ENCODE assay signal across 8 mouse cellular contexts in the genomic region with DNA sequence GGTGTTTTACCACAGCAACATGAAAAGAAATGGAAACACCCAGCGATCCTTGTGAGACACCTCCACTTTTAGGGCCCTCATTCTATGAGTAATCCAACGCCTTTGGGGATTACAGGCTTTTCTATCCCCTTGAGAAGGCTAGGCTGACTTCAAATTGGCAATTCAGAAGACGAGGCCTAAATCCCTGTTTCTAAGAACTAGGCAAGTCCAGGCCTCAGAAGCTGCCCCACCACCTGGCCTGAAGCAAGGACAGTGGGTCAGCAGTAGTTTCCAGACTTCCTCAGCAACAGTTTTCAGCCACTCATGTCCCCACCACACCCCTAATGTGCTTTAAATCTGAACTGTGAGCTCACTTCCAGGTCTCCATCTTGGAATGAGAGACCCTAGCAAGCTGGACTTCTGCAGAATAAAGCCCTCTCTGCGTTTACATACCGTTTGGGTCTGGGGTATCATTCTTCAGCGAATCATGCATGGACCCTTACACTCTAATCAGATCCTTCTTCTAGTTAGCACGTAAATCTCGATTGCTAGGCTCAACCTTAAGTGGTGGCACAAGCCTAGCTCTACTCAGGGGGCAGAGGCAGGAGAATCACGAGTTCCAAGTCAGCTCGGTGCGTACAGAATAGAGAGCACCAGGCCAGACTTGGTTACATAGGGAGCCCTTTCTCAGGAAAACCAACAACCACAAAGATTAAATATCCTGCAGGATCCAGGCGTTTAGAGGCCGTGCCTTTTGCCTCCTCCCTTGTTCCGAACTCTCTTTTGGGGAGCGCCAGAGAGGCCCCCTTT. TPM values are rescaled to one million over a fixed set of nuclear protein-coding genes. Genes with fewer than 3 reads are reported as not detected.
DNase-seq lines count a peak whose midpoint lies in the region; ATAC-seq and TF ChIP-seq lines count a peak whose summit lies in the region.

No protein-coding gene starts in this region.

- H3K27ac ChIP-seq in spleen, adult 2 months (ENCODE audit: insufficient read depth, low read length): no peak overlapping the region
- H3K27ac ChIP-seq in forebrain, postnatal 0 days (ENCODE audit: low read depth, low read length): peak overlapping the region; percentile 95
- H3K27ac ChIP-seq in liver, embryonic 15.5 days (replicated peaks): peak overlapping the region; percentile 97

- H3K9ac ChIP-seq in forebrain, postnatal 0 days: peak overlapping the region; percentile 87
- H3K9ac ChIP-seq in liver, embryonic 15.5 days: peak overlapping the region; percentile 98

- DNase-seq in frontal cortex, postnatal 25 days (ENCODE audit: low spot score in 2 of 2): no peak
- peak in 1 of 2 experiments; percentile 10 for DNase-seq in spleen, adult 2 months (ENCODE audit: low read depth in 1 of 2, low spot score in 2 of 2)
- no peak for DNase-seq in spleen, adult 18-20 months
- DNase-seq in forebrain, postnatal 0 days: peak; percentile 66
- no peak for DNase-seq in adipocyte (ENCODE audit: low spot score)
- DNase-seq in adrenal gland, adult 18-20 months (ENCODE audit: low spot score in 2 of 2): no peak

- ATAC-seq in frontal cortex, adult (ENCODE audit: low TSS enrichment): peak; percentile 15; the same call in 1 of the 2 replicates
- peak; percentile 3; the same call in 1 of the 2 replicates for ATAC-seq in forebrain, postnatal 0 days
- ATAC-seq in liver, embryonic 15.5 days (ENCODE audit: insufficient read depth): no peak

- no peak for TF ChIP-seq POLR2A in spleen, adult 2 months (IDR thresholded peaks at IDR 0.05; ENCODE audit: low read depth, low read length)

- H3K36me3 ChIP-seq in spleen, adult 2 months (ENCODE audit: control insufficient read depth, insufficient read depth, low read length): no peaks in the 10 kb centered on the region
- no peaks in the 10 kb centered on the region for H3K36me3 ChIP-seq in forebrain, postnatal 0 days (ENCODE audit: insufficient read depth)
- H3K36me3 ChIP-seq in liver, embryonic 15.5 days (replicated peaks): no peaks in the 10 kb centered on the region; the same call in 1 of the 2 replicates

- no peaks in the 10 kb centered on the region for H3K27me3 ChIP-seq in spleen, adult 2 months (ENCODE audit: control insufficient read depth, insufficient read depth, low read length)
- no peaks in the 10 kb centered on the region for H3K27me3 ChIP-seq in forebrain, postnatal 0 days (ENCODE audit: insufficient read depth, low read length)
- H3K27me3 ChIP-seq in liver, embryonic 15.5 days: no peaks in the 10 kb centered on the region

- no peak for TF ChIP-seq CTCF in spleen, adult 2 months (IDR thresholded peaks at IDR 0.05; ENCODE audit: extremely low read depth, insufficient read depth, insufficient read length, insufficient replicate concordance)
- TF ChIP-seq CTCF in forebrain, postnatal 0 days (IDR thresholded peaks at IDR 0.05; ENCODE audit: low read depth): no peak

- no peaks in the 10 kb centered on the region for H3K9me3 ChIP-seq in forebrain, postnatal 0 days (ENCODE audit: low read length)
- no peaks in the 10 kb centered on the region for H3K9me3 ChIP-seq in liver, embryonic 15.5 days (replicated peaks)

- H3K4me3 ChIP-seq in spleen, adult 2 months (ENCODE audit: extremely low read depth, insufficient read depth, insufficient read length): peak overlapping the region; percentile 89; the same call in 1 of the 2 replicates
- H3K4me3 ChIP-seq in forebrain, postnatal 0 days (ENCODE audit: low read depth, low read length): peak overlapping the region; percentile 89
- H3K4me3 ChIP-seq in liver, embryonic 15.5 days (replicated peaks): peak overlapping the region; percentile 100

- WGBS in spleen, adult 2 months: 40% methylated on average over 15 of the region's 15 CpGs
- WGBS in forebrain, postnatal 0 days: 29% methylated on average over 15 of the region's 15 CpGs
- WGBS in liver, embryonic 15.5 days (ENCODE audit: insufficient replicate concordance): 33% methylated on average over 15 of the region's 15 CpGs

- H3K4me1 ChIP-seq in spleen, adult 2 months (ENCODE audit: control insufficient read depth, insufficient read depth, insufficient read length): peaks cover 3% of the 10 kb centered on the region; the same call in 1 of the 2 replicates
- peaks cover 8% of the 10 kb centered on the region; the same call in 1 of the 2 replicates for H3K4me1 ChIP-seq in forebrain, postnatal 0 days (ENCODE audit: insufficient read depth)
- peaks cover 26% of the 10 kb centered on the region for H3K4me1 ChIP-seq in liver, embryonic 15.5 days (replicated peaks)

- peak overlapping the region; percentile 54 for H3K4me2 ChIP-seq in forebrain, postnatal 0 days (ENCODE audit: low read depth)
- peak overlapping the region; percentile 78 for H3K4me2 ChIP-seq in liver, embryonic 15.5 days

RNA-seq across cellular contexts. Expression of a gene that starts 1.0 kb away (rescaled TPM):
- polyA plus RNA-seq in spleen, adult 2 months (2012; rRNA removed): 21.5 and 26.4 TPM in 2 replicates
- total RNA-seq in forebrain, postnatal 0 days (2014; rRNA removed): 222 and 275 TPM in 2 replicates
- polyA plus RNA-seq in forebrain, postnatal 0 days (2015; fragmentation: Nextera tagmentation; extraction: Ambion mirVana): 333 and 334 TPM in 2 replicates
- 124 and 132 TPM in 2 replicates for polyA plus RNA-seq in liver, embryonic 15.5 days (2015; fragmentation: Nextera tagmentation; extraction: Ambion mirVana)
- 100 to 1,000 TPM; 138 to 139 TPM for total RNA-seq in adrenal gland, adult 18-20 months (2021)

RNA-seq across cellular contexts. Expression of a gene that starts 12.2 kb away (rescaled TPM):
- 27.3 and 27.8 TPM in 2 replicates for polyA plus RNA-seq in spleen, adult 2 months (2012; rRNA removed)
- total RNA-seq in forebrain, postnatal 0 days (2014; rRNA removed): 84.9 and 88.8 TPM in 2 replicates
- polyA plus RNA-seq in forebrain, postnatal 0 days (2015; fragmentation: Nextera tagmentation; extraction: Ambion mirVana): 249 and 300 TPM in 2 replicates
- 139 and 157 TPM in 2 replicates for polyA plus RNA-seq in liver, embryonic 15.5 days (2015; fragmentation: Nextera tagmentation; extraction: Ambion mirVana)
- total RNA-seq in adrenal gland, adult 18-20 months (2021): 100 to 1,000 TPM; 123 to 155 TPM

RNA-seq across cellular contexts. Expression of a gene that starts 50.0 kb away (rescaled TPM):
- 8.0 and 9.9 TPM in 2 replicates for polyA plus RNA-seq in spleen, adult 2 months (2012; rRNA removed)
- 87.6 and 110 TPM in 2 replicates for total RNA-seq in forebrain, postnatal 0 days (2014; rRNA removed)
- polyA plus RNA-seq in forebrain, postnatal 0 days (2015; fragmentation: Nextera tagmentation; extraction: Ambion mirVana): 71.2 and 81.5 TPM in 2 replicates
- 85.3 and 87.5 TPM in 2 replicates for polyA plus RNA-seq in liver, embryonic 15.5 days (2015; fragmentation: Nextera tagmentation; extraction: Ambion mirVana)
- total RNA-seq in adrenal gland, adult 18-20 months (2021): 100 to 1,000 TPM; 138 to 187 TPM
